Mouse (Mus musculus) stomach, postnatal 0 days (tissue): ENCODE data around the gene Brwd1. TPM values are rescaled to one million over a fixed set of nuclear protein-coding genes. Genes with fewer than 3 reads are reported as not detected.
A peak's percentile ranks its signal among the peaks of the same experiment; 100 is the strongest.
"Not testable (repeated sequence)": the region's sequence is repeated elsewhere in the genome, so short reads cannot be mapped to it uniquely, and the experiment has no call there.

Experiments used
- ATAC-seq: fragments of 200-750 bp; cut with Nextera tagmentation; 2 replicates; pipeline ENCODE4 v1.8.0; 2017; ENCODE audit not compliant: low FRiP score, low TSS enrichment
- DNase-seq: peaks from one replicate; pipeline ENCODE4 v3.0.0-alpha.2; 2016; ENCODE audit warnings: low spot score
- H3K27ac ChIP-seq: fragments of 300-500 bp; sonication (generic); replicated peaks from 2 replicates; pipeline ENCODE4 v1.5.1; 2014; ENCODE audit warnings: mild to moderate bottlenecking, control low read depth
- H3K27me3 ChIP-seq: fragments of 300-500 bp; sonication (generic); 2 replicates; pipeline ENCODE4 v1.6.1; 2014; ENCODE audit warnings: low read length; ENCODE audit not compliant: control insufficient read depth, insufficient read depth
- H3K36me3 ChIP-seq: fragments of 300-500 bp; sonication (generic); 2 replicates; pipeline ENCODE4 v1.6.1; 2014; ENCODE audit warnings: low read length, mixed read lengths; ENCODE audit not compliant: control insufficient read depth, insufficient read depth
- H3K4me1 ChIP-seq: fragments of 300-500 bp; sonication (generic); replicated peaks from 2 replicates; pipeline ENCODE4 v1.6.1; 2014; ENCODE audit warnings: antibody characterized with exemption; ENCODE audit not compliant: control insufficient read depth, insufficient read depth
- H3K4me2 ChIP-seq: fragments of 300-500 bp; sonication (generic); replicated peaks from 2 replicates; pipeline ENCODE4 v1.6.1; 2014; ENCODE audit warnings: low read depth, mild to moderate bottlenecking, control low read depth, moderate library complexity
- H3K4me3 ChIP-seq: fragments of 300-500 bp; sonication (generic); 2 replicates; pipeline ENCODE4 v1.5.1; 2014; ENCODE audit warnings: low read depth, low read length, control low read depth
- H3K9ac ChIP-seq: fragments of 300-500 bp; sonication (generic); 2 replicates; pipeline ENCODE4 v1.6.1; 2014; ENCODE audit warnings: mild to moderate bottlenecking, low read length, control low read depth, mixed read lengths
- H3K9me3 ChIP-seq: fragments of 300-500 bp; sonication (generic); 2 replicates; pipeline ENCODE4 v1.6.1; 2016; ENCODE audit warnings: low read length; ENCODE audit not compliant: control insufficient read depth
- CTCF ChIP-seq: IDR thresholded peaks from 2 replicates; pipeline ENCODE4 v1.5.1; 2016; ENCODE audit warnings: antibody characterized with exemption, low read depth, mild to moderate bottlenecking, moderate library complexity
- EP300 ChIP-seq: optimal IDR thresholded peaks from 2 replicates; pipeline ENCODE3; 2016; ENCODE audit warnings: antibody characterized with exemption
- WGBS: fragments of 180-500 bp; shearing (Covaris S2); extraction: QIAGEN DNeasy Blood & Tissue Kit; methylation state at CpG from one replicate; pipeline ENCODE4 v1.1.7; 2014; 5-methylcytosine and 5-hydroxymethylcytosine counted together
- polyA plus RNA-seq: library from polyadenylated mRNA; unstranded; fragments of >200 nt; fragmentation: Nextera tagmentation; extraction: Ambion mirVana; gene quantifications from 2 replicates; pipeline ENCODE4 v1.2.1, GENCODE M21; 2015

Gene Brwd1
- polyA plus RNA-seq, 1 experiment from 2014 or later: 31.6 TPM

DNA sequence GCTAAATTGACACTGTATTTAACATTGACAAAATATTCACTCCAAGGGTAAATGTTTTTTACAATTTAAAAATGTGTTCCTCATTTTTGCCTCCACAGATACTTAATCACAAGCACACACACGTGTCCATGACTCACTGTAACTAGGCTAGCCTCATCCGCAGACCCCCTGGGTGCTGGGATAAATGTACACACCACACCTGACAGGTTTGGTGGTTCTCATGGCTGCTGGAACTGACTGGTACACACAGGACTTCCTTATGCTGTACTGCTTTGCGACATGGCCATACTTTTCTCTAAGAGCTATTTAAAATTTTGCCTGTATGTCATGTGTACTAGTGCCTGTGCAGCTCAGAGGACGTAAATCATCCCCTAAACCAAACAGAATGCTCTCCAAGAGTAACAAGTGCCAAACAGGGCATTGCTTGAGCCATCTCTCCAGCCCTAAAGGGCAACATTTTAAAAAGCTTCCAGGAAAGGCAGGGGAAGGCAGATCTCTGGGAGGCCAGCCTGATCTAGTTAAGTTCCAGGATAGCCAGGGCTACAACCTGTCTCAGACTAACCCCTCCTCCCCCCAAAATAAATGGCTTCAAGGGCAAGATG, 37.8 kb upstream of the Brwd1 start:
- TF ChIP-seq EP300 (no peak), CTCF (no peak)
- 47% methylated on average over 4 of the region's 4 CpGs for WGBS
- ATAC-seq: 0 out of 2 replicates have a peak, but pooled peaks have one; percentile 18
- no peak for DNase-seq
- H3K36me3 ChIP-seq: peaks cover 13% of the 10 kb centered on the region
- H3K9me3 ChIP-seq: no peaks in the 10 kb centered on the region
- no peak overlapping the region for H3K4me2 ChIP-seq
- H3K27me3 ChIP-seq: no peaks in the 10 kb centered on the region
- H3K4me1 ChIP-seq: no peaks in the 10 kb centered on the region
- H3K27ac ChIP-seq: no peak overlapping the region
- H3K9ac ChIP-seq: no peak overlapping the region
- no peak overlapping the region for H3K4me3 ChIP-seq

GRCm38 (mm10) chr16:96114729-96115128, 32.4 kb upstream of the Brwd1 start:
- 55% methylated on average over 4 of the region's 4 CpGs for WGBS
- Histone ChIP-seq H3K27me3 (no peaks in the 10 kb centered on the region), H3K4me3 (no peak overlapping the region), H3K9me3 (no peaks in the 10 kb centered on the region), H3K27ac (no peak overlapping the region), H3K9ac (no peak overlapping the region), H3K4me1 (no peaks in the 10 kb centered on the region), H3K4me2 (no peak overlapping the region), H3K36me3 (no peaks in the 10 kb centered on the region)
- TF ChIP-seq EP300 (no peak), CTCF (peak; percentile 39)
- DNase-seq (no peak), ATAC-seq (no peak)

- WGBS: 37% methylated on average over 2 of the region's 2 CpGs
These were observed 30.4 kb upstream of the Brwd1 start for GRCm38 (mm10) chr16:96112769-96113168.

GRCm38 (mm10) chr16:96110655-96111345, 28.5 kb upstream of the Brwd1 start:
- DNase-seq (no peak), ATAC-seq (no peak)
- H3K9ac ChIP-seq: no peak overlapping the region
- TF ChIP-seq EP300 (no peak), CTCF (no peak)
- no peak overlapping the region for H3K4me3 ChIP-seq
- H3K36me3 ChIP-seq: no peaks in the 10 kb centered on the region
- 77% methylated on average over 5 of the region's 5 CpGs for WGBS
- H3K4me1 ChIP-seq: no peaks in the 10 kb centered on the region
- no peaks in the 10 kb centered on the region for H3K27me3 ChIP-seq
- 0 out of 2 replicates have a peak, but pooled peaks cover 3% of the 10 kb centered on the region for H3K9me3 ChIP-seq
- no peak overlapping the region for H3K4me2 ChIP-seq
- H3K27ac ChIP-seq: no peak overlapping the region

More at GRCm38 (mm10) chr16:96112769-96113168, 30.4 kb upstream of the Brwd1 start:
- TF ChIP-seq CTCF: no peak
- no peak for TF ChIP-seq EP300
- Histone ChIP-seq H3K27me3 (no peaks in the 10 kb centered on the region), H3K27ac (no peak overlapping the region), H3K36me3 (no peaks in the 10 kb centered on the region), H3K4me2 (no peak overlapping the region), H3K9ac (no peak overlapping the region), H3K9me3 (no peaks in the 10 kb centered on the region), H3K4me1 (no peaks in the 10 kb centered on the region), H3K4me3 (no peak overlapping the region)
- ATAC-seq (no peak), DNase-seq (no peak)

- ATAC-seq (no peak), DNase-seq (no peak)
- Histone ChIP-seq H3K27me3 (no peaks in the 10 kb centered on the region), H3K27ac (no peak overlapping the region), H3K4me3 (no peak overlapping the region), H3K4me2 (no peak overlapping the region), H3K9me3 (0 out of 2 replicates have a peak, but pooled peaks cover 3% of the 10 kb centered on the region), H3K4me1 (no peaks in the 10 kb centered on the region), H3K9ac (no peak overlapping the region), H3K36me3 (no peaks in the 10 kb centered on the region)
- 46% methylated on average over 4 of the region's 4 CpGs for WGBS
- TF ChIP-seq CTCF (no peak), EP300 (no peak)
These were observed 27.3 kb upstream of the Brwd1 start for GRCm38 (mm10) chr16:96109673-96110072.

- DNase-seq (no peak), ATAC-seq (no peak)
- 50% methylated on average over 2 of the region's 2 CpGs for WGBS
- 0 out of 2 replicates have a peak, but pooled peaks cover 3% of the 10 kb centered on the region for H3K9me3 ChIP-seq
- peak; percentile 73 for TF ChIP-seq CTCF
- no peak for TF ChIP-seq EP300
- H3K27ac ChIP-seq: no peak overlapping the region
- H3K4me2 ChIP-seq: no peak overlapping the region
- H3K27me3 ChIP-seq: no peaks in the 10 kb centered on the region
- H3K36me3 ChIP-seq: no peaks in the 10 kb centered on the region
- no peak overlapping the region for H3K9ac ChIP-seq
- no peak overlapping the region for H3K4me3 ChIP-seq
- no peaks in the 10 kb centered on the region for H3K4me1 ChIP-seq
These were observed 20.7 kb upstream of the Brwd1 start for GRCm38 (mm10) chr16:96103036-96103435.

GRCm38 (mm10) chr16:96097811-96098210, 15.5 kb upstream of the Brwd1 start:
- not testable (repeated sequence) for H3K4me3 ChIP-seq, H3K36me3 ChIP-seq, ATAC-seq, H3K27me3 ChIP-seq, H3K4me1 ChIP-seq, H3K27ac ChIP-seq, DNase-seq, H3K4me2 ChIP-seq, H3K9ac ChIP-seq, H3K9me3 ChIP-seq
